Mouse (Mus musculus): ENCODE results near the gene Trpm3.

DNA sequence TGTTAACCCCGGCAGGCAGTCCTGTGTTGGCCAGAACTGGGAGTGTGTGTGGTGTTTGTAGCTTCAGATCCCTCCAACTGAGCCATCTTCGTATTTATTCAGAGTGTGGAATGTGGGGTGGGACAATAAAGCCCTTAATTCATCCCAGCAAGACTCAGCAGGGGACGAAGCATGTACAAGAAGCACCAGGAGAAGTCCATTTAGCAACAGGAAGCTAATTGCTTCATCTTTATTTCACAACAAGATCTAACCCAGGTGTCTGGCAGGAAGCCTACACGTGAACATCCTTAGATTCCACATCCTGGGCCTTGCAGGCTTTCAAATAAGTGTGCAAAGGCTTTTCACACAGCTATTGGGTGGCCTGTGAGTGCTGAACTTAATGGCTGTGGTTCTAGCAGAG lies 38.3 kb upstream of the Trpm3 start:
- TF ChIP-seq GATA1 (IDR thresholded peaks at IDR 0.05; ENCODE audit: borderline replicate concordance, low read length) (no peak), FLI1 (IDR thresholded peaks at IDR 0.05; ENCODE audit: low read length) (no peak)
